Mouse (Mus musculus) v-Abl transformed pro-B cells (cell line): ENCODE measurements around the gene Plekha6.

ENCODE experiments used
- in situ Hi-C, 2 experiments: fragments of 400-800 bp; cut with MboI; formaldehyde crosslinking; loops; one replicate each; pipeline ENCODE4 v1.15.1; 2025; ENCODE audit not compliant: unreplicated experiment in 2 of 2

Gene Plekha6

DNA sequence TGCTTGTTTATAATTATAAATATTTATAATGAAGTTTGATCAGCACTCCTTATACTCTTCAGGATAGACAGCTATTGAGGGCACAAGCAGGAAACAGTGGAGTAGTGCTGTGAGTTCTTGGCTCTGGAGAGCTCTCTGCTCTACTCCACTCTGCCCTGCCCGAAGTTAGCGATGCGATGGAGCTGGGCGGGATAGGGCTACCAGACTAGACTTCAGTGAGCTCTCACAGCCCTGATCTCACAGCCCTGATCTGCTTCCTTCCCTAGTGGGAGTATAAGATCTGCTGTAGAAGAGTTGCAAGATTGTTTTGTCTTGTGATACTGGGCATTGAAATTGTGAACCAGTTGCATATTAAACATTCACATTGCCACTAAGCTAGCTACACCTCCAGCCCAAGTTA, 29.1 kb upstream of the Plekha6 start:
- in situ Hi-C loops = loop anchor here (5.0 to 25.0 kb wide), 4 partner anchors 98 to 930 kb away; no protein-coding TSS in a partner anchor

DNA sequence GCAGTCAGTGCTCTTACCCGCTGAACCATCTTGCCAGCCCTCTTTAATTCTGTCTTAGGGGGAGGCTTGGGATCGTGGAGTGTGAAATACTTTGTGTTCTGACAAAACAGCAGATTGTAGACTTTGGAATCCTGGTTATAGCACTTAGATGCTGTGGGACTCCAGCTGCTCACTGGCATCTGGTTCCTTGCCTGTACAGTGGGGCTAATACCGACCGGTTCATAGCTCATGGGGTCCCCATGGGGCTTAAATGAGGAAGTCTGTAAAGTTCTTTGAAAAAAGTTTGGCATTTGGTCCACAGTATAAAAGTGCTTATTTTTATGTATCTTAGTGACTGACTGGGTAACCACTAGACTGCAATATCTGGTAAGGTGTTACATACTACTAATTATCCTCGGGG, 28.2 kb upstream of the Plekha6 start:
- in situ Hi-C loops = loop anchor here (5.0 to 25.0 kb wide), 4 partner anchors 99 to 929 kb away; no protein-coding TSS in a partner anchor

DNA sequence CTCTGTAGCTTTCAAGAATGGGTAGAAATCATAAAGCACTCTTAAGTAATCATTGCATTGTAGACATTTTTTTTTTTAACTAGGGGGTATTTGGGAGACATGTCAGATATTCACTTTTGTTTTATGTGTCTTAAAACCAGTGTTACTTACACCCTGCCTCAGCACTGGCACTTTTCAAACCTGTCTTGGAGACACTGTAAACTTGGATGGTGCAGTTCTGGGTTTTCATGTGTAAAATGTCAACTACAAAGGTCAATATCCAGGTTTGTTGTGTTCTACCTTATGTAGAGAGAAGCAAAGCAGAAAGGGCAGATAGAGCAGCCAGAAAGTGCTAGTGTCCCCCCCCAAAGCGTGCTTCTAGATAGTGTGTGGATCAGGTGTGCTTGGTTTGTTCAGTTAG, 25.6 kb upstream of the Plekha6 start:
- in situ Hi-C loops = loop anchor here (5.0 to 25.0 kb wide), 4 partner anchors 101 to 926 kb away; no protein-coding TSS in a partner anchor

DNA sequence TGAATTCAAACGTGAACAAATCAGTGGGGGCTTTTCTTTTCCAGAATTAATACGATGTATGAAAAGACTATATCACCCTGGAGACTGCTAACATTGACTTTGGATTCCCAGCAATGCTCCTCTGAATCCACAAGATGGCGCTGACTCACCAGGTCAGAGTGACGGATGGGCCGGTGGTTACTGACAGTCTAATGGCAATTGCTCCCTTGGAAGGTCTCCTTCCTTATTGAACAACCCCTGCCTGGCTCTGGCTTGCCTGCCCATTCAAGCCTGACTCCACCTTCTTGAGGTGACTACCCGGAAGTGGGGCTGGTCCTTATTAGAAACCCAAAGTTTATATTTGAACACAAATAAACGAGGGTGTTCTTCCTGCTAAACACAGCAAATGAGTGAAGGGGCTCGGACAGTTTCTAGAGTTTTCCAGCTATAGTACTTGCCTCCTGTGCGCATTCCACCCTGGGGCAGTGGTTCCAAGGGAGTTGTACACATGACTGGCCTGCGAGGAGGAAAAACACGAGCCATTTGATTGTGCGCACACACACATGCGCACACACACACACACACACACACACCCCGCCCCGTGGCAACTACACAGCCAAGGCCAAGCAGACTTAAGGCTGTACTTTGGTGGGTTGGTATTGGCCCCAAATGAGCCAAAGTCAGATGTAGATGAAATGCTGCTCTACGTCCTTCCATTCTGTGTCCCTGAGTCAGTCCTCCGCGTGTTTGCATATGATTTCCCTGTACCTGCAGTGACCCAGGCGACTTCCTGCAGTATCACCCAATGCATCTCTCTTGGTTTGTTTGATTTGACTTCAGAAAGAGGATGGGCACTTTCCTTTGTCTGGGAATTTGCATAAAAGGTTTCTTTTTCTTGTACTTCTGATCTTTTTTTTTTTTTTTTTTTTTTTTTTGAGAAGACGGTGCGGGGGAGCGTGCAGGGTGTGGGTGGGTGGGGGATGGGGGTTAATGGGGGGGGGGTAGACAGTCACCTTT, 17.7 kb upstream of the Plekha6 start:
- in situ Hi-C loops = loop anchor here (10.0 to 25.0 kb wide), 2 partner anchors 458 to 916 kb away; no protein-coding TSS in a partner anchor

DNA sequence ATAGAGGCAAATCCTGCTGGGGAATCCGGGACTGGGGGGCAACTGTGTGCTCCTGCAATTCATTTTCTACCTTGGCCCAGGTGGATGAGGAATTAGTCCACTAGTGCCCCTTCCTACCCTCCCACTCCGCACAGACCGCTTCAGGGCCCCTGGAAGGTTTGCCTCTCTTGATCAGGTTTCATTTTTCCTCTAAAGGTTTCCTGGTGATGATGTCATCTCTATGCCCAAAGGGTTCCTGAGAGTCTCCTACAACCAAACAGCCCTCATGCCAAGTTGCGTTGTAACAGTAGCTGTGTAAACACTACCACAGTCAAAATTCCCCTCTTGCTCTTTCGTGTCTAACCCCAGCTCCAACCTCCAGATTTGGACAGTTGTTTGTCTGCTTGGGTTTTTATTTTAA, 16.7 kb upstream of the Plekha6 start:
- in situ Hi-C loops = loop anchor here (10.0 to 25.0 kb wide), 2 partner anchors 457 to 915 kb away; no protein-coding TSS in a partner anchor

DNA sequence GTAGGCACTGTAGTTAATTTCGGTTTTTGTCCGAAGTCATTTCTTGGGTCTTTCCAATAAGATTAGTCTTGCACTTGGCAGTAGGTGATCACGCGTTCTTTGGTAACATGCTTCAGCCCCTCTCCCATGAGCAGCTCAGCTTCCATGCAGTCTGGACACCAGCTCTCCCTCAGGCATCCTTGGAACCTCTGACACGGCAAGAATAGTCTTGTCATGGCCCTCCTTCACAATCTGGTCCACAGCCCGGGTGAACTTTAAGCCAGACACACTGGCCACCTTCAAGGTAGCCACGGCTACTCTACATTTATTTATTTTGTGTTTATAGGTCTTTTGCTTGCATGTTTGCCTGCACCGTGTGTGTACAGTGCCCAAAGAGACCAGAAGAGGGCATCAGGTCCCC, 15.9 kb upstream of the Plekha6 start:
- in situ Hi-C loops = loop anchor here (10.0 to 25.0 kb wide), 2 partner anchors 457 to 914 kb away; no protein-coding TSS in a partner anchor

DNA sequence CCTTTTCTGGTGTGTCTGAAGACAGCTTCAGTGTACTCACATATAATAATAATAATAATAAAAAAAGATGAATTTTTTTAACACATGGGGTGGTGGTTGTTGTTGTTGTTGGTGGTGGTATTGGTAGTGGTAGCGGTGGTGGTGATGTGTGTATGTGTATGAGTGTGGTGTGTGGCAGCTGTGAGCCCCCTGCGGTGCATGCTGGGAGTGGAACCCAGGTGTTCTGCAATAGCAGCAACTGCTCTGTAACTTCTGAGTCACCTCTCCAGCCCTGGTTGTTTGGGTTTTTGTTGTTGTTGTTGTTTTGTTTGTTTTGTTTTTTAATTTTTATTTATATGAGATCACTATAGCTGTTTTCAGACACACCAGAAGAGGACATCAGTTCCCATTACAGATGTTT, 13.5 kb upstream of the Plekha6 start:
- in situ Hi-C loops = no loop called here

DNA sequence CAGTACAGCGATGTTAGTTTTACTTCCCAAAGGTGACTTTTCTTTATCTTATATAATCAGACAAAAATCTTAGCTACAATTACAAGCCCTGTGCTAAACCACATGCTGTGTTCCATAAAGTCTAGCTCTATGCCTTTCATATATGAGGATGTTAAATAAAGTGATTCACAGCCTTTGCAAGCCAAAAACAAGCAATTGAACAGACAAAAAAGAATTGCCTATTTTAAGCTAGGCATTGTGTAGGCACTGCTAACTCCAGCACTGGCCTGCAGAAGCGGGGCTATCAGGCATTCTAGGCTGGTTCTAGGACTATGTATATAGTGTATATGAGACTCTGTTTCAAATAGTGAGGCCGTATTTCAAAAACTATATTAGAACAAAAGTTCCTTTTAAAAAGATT, 11.8 kb upstream of the Plekha6 start:
- in situ Hi-C loops = no loop called here

DNA sequence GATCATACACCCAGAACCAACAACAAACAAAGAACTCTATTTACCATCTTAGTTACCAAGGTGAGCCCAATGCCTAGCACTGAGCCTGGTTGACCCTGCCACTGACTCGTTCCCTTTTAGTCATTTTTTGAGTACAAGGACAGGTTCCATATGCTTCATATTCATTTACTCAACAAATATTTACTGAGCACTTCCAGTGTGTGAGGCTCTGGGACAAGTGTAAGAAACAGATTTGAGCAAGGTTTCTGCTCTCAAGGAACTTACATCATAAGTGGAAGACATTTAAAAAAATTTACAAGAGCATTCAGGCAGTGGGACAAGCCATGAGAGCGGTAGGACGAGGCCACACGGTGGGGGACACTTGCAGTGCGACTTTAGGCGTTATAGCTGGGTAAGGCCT, 8.7 kb upstream of the Plekha6 start:
- in situ Hi-C loops = no loop called here

DNA sequence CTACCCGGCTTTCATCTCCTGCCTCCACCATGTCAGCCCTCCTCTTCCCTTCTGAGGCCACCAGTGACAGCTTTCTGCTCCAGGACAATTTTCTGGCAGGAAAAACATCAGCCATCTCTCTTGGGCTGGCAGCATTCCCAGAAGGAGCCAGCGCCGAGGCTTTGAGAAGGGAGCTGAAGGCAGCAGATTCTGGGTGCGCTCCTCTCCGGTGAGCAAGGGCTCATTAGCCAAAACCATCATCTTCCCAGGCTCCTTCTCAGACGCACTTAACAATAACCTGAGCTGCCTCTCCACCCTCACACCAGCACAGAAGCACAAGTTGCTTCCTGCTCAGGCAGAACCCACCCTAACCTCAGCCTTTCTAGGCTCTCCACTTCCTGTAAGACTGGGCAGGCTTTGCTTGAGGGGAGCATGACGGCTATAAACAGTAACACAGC, 4.9 kb upstream of the Plekha6 start:
- in situ Hi-C loops = no loop called here

DNA sequence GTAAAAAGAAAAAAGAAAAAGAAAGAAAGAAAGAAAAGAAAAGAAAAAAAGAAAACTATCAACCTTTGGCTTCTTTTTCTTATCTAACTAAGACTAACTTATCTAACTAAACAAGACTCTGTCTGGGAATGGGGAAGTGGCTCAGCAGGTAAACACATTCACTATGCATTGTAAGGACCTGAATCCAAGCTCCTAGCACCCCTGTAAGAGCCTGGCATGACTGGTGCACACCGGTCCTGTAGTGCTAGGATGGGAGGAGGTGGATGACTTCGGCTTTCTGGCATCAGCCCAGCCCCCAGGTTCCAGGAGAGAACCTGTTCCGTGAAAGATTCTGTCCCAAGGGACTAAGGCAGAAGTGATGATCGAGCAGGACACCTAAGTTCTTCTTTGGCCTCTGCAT, 2.5 kb upstream of the Plekha6 start:
- in situ Hi-C loops = loop anchor here in 1 of 2 experiments (10.0 kb wide), 1 partner anchor 553 kb away; no protein-coding TSS in a partner anchor

DNA sequence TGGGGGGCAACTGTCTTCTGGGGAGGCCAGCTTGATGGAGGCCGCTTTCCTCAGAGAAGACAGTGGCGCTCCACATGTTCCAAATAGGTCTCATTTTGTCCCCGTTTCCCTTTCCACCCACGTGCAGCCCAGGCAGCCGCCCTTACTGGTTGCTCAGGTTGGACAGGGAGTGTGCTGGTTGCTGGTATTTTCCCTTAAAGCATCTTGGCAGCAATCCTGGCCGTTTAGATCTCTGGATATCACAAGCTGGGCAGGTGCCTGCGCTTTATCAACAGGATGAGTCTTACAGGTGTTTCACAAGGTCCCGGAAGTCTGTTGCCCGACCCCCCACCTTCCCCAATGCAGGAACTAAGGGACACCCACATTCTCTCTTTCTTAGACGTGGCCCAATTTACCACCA, 2.0 kb upstream of the Plekha6 start:
- in situ Hi-C loops = loop anchor here in 1 of 2 experiments (10.0 kb wide), 1 partner anchor 553 kb away; no protein-coding TSS in a partner anchor

DNA sequence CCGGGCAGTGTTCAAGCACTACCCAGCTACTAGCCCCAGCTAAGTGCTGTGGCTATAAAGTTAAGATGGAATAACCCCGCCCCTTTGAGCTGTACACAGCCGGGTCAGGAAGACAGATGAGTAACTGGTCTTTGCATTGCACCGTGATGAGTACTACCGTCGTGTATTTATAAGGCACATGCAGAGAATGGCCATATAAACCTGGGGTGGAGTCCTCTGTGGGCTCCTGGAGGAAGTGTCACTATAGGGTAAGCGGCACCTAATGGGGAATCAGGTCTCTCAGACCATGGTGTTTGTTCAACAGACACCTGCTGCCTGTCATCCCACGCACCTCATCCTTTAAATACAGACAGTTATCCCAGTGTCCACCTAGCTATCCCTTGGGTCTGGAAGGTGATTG, 1.0 kb upstream of the Plekha6 start:
- in situ Hi-C loops = loop anchor here in 1 of 2 experiments (10.0 kb wide), 1 partner anchor 552 kb away; no protein-coding TSS in a partner anchor

DNA sequence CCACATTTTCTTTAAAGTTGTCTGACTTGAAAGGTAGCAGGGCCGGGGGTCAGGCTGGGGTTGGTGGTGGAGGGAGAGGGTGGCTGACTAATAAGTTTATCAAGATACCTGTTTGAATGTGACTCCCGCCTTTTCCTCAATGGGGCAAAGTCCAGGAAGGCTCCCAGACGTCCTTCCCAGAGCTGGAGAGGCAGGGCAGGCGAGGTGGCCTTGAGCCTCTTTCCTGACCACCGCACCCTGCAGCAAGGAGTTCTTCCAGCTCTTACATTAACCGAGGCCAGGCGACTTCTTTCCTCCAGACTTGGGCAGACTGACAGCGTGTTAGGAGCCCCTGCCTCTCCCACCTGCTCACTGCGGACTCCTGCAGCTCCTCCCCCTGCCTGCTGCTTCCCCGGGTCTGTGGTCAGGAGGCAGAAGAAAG, 591 bp downstream of the Plekha6 start:
- in situ Hi-C loops = loop anchor here in 1 of 2 experiments (10.0 kb wide), 1 partner anchor 550 kb away; no protein-coding TSS in a partner anchor

DNA sequence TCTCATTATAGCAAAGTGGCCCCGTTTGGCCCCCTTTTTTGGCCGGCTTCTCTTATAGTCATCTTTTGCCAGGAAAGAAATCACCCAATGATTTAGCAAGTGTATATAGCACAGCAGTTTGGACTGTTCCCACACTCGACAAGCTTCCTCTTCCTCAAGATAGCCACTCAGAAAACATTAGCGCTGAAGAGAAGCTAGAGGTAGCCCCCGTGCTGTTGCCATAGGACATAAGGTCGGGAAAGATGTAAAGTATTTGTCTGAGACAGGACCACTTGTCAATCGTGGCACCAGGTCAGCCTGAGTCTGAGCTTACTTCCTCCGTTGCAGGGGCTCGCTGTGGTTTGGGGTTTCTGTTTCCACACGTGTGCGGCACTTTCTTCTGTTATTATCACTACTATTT, 1.1 kb downstream of the Plekha6 start:
- in situ Hi-C loops = loop anchor here in 1 of 2 experiments (10.0 kb wide), 1 partner anchor 550 kb away; no protein-coding TSS in a partner anchor

DNA sequence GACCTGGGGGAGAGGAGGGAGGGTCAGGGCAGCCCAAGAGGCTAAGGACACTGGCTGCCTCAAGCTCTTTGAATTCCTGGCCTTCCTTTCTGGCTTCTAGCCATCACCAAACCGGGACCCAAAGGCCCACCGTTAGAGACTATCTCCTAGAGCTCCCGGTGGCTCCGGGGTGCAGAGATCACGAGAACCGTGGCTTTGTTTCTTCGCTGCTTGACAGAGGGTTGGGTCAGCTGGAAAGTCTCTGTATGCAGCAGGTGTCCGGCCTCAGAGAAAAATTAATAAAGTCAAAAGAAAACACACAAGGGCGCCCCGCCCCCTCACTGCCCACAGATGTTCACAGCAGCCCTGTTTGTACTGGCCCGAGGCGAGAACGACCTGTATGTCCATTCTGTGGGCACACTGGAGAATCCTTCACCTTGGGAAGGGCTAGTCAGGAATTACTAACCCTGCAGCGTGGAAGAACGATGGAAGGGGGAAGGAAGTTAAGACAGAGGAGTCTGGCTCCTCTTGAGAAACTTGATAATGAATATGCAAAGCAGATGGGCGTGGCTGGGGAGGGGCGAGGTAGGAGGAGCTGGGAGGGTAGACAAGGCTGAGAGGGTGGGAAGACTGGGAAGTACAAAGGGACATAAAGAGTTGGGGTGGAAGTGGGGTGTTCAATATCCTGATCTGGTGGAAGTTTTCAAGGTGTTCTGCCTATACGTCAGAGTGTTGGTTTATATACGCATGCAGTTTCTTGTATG, 4.5 kb downstream of the Plekha6 start:
- in situ Hi-C loops = loop anchor here in 1 of 2 experiments (10.0 kb wide), 1 partner anchor 546 kb away; no protein-coding TSS in a partner anchor

DNA sequence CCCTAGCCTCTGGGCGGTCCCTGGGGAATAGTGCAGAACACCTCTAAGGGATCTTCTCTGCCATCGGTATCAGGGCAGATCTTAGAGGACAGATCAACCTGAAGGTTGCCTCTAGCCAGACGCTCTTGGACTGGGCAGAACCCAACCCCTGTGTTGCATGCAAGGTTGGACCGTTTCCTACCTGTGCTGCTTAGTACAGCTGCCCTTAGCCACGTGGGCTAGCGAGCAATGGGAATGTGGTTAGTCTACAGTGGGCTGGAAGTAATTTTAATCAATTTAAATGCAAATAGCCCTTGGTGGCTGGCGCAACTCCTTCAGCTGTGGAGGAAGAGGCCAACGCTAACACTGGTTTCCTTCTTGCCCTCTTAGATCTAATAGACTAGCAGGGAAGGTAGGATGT, 6.2 kb downstream of the Plekha6 start:
- in situ Hi-C loops = loop anchor here (10.0 kb wide), 4 partner anchors 205 to 545 kb away; partner anchors contain the start of gene Snrpe (in 1 of the 2)

DNA sequence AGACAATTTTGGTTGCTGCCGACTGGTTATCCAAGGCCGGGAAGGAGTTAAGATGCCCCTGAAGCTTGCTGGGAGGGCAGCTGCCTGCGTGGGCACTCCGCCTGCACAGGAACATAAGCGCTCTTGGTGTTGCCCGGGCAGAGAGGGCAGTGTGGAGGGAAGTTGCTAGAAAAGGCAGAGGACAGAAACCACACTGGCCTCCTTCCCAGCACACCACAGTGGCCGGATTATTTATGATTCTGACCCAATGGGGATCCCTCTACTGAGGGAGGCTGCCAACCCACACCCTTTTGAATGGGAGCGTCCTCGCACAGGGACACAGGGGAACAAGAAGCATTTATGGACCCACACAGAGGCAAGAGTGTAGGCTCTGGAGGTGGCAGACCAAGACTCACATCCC, 7.3 kb downstream of the Plekha6 start:
- in situ Hi-C loops = loop anchor here (10.0 kb wide), 4 partner anchors 203 to 543 kb away; partner anchors contain the start of gene Snrpe (in 1 of the 2)

DNA sequence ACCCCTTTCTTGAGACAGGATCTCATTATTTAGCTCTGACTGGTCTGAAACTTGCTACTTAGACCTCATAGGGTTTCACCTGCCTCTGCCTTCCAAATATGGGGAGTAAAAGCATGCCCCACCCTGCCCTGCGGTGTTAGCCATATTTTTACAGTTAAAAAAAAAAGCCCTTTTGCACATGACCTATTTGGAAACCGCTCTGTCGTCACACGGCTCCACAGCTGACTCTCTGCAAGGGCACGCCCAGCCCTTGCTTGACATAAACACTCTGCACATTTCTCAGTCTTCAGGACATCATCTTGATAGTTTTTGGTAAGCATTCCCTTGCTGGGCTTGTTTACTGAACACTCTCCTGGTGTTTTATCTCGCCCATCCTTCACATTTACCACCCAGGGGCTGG, 11.1 kb downstream of the Plekha6 start:
- in situ Hi-C loops = loop anchor here (5.0 to 25.0 kb wide), 6 partner anchors 132 to 540 kb away; partner anchors contain the start of genes Golt1a (in 2 of the 2) and Snrpe (in 1 of the 2)
